Mouse (Mus musculus) CH12.LX (cell line): ENCODE data around the gene Ablim2. TPM values are rescaled to one million over a fixed set of nuclear protein-coding genes. Genes with fewer than 3 reads are reported as not detected.

Source experiments
- DNase-seq: peaks from one replicate; pipeline ENCODE4 v3.0.0-alpha.2; 2013; ENCODE audit errors: extremely low read depth
- H3K27ac ChIP-seq: 2 replicates; pipeline ENCODE4 v1.5.1; 2012; ENCODE audit warnings: low read depth, mild to moderate bottlenecking, control low read depth, moderate library complexity; ENCODE audit not compliant: insufficient read depth
- H3K27me3 ChIP-seq: replicated peaks from 2 replicates; pipeline ENCODE3; 2012; ENCODE audit warnings: inconsistent platforms
- H3K36me3 ChIP-seq, 2 experiments: replicated peaks in 1 of 2; 2 replicates each; pipeline versions ENCODE3 to v1.6.1; 2012; ENCODE audit warnings: inconsistent platforms in 1 of 2, low read length in 1 of 2, mild to moderate bottlenecking in 1 of 2, mixed read lengths in 1 of 2, moderate library complexity in 1 of 2; ENCODE audit not compliant: control insufficient read depth in 1 of 2, insufficient read depth in 1 of 2
- H3K4me1 ChIP-seq, 2 experiments: 2 replicates each; pipeline ENCODE4 v1.6.1; 2012; ENCODE audit warnings: inconsistent platforms in 1 of 2, moderate library complexity in 1 of 2; ENCODE audit not compliant: insufficient read depth in 2 of 2, control insufficient read depth in 1 of 2
- H3K4me2 ChIP-seq: 2 replicates; pipeline ENCODE4 v1.6.1; 2012; ENCODE audit warnings: low read depth, mild to moderate bottlenecking, control low read depth; ENCODE audit not compliant: poor library complexity, insufficient read depth, severe bottlenecking
- H3K4me3 ChIP-seq, 3 experiments: fragments of 150-350 bp in 1 of 3; sonication (generic) in 1 of 3; replicated peaks in 1 of 3; 2 replicates each; pipeline versions ENCODE3 to v1.5.1; 2011 to 2012; ENCODE audit warnings: low read depth in 2 of 3, low read length in 2 of 3, mild to moderate bottlenecking in 2 of 3, moderate library complexity in 2 of 3, control low read depth in 1 of 3, improper control_type of control experiment in 1 of 3, inconsistent platforms in 1 of 3, mixed read lengths in 1 of 3; ENCODE audit not compliant: poor library complexity in 1 of 3
- H3K79me2 ChIP-seq: replicated peaks from 2 replicates; pipeline ENCODE4 v1.6.1; 2012; ENCODE audit warnings: mild to moderate bottlenecking, moderate library complexity; ENCODE audit not compliant: control insufficient read depth, poor library complexity, insufficient read depth, severe bottlenecking; ENCODE audit errors: extremely low read depth
- H3K9ac ChIP-seq: 2 replicates; pipeline ENCODE4 v1.6.1; 2012; ENCODE audit warnings: low read depth, mild to moderate bottlenecking, control low read depth, moderate library complexity; ENCODE audit not compliant: insufficient read depth
- H3K9me3 ChIP-seq: replicated peaks from 2 replicates; pipeline ENCODE3; 2012; ENCODE audit warnings: low read length, inconsistent platforms, mixed read lengths
- CHD1 ChIP-seq: IDR thresholded peaks from 2 replicates; pipeline ENCODE4 v1.6.1; 2012; ENCODE audit warnings: low read depth, low read length, improper control_type of control experiment, inconsistent platforms
- CHD2 ChIP-seq: IDR thresholded peaks from 2 replicates; pipeline ENCODE4 v1.6.1; 2011; ENCODE audit warnings: low read length, improper control_type of control experiment
- CTCF ChIP-seq, 2 experiments: IDR thresholded peaks in 1 of 2; conservative IDR thresholded peaks in 1 of 2; 2 replicates each; pipeline ENCODE4 v1.5.1; 2011 to 2012; ENCODE audit warnings: low read depth in 2 of 2, low read length in 2 of 2, improper control_type of control experiment in 1 of 2, inconsistent platforms in 1 of 2, mild to moderate bottlenecking in 1 of 2, moderate library complexity in 1 of 2
- E2F4 ChIP-seq: IDR thresholded peaks from 2 replicates; pipeline ENCODE4 v1.6.1; 2011; ENCODE audit warnings: low read depth, low read length, improper control_type of control experiment; ENCODE audit not compliant: insufficient replicate concordance
- ELF1 ChIP-seq: IDR thresholded peaks from 2 replicates; pipeline ENCODE4 v1.6.1; 2014; ENCODE audit warnings: low read depth, mild to moderate bottlenecking, inconsistent platforms, low read length, improper control_type of control experiment
- EP300 ChIP-seq: IDR thresholded peaks from 2 replicates; pipeline ENCODE4 v1.6.1; 2011; ENCODE audit warnings: low read length, improper control_type of control experiment
- ETS1 ChIP-seq: conservative IDR thresholded peaks from 2 replicates; pipeline ENCODE4 v1.6.1; 2012; ENCODE audit warnings: low read depth, mild to moderate bottlenecking, inconsistent platforms, low read length, improper control_type of control experiment, moderate library complexity
- GABPA ChIP-seq: IDR thresholded peaks from 2 replicates; pipeline ENCODE4 v1.6.1; 2012; ENCODE audit warnings: low read depth, low read length, improper control_type of control experiment, inconsistent platforms; ENCODE audit not compliant: insufficient replicate concordance
- HCFC1 ChIP-seq: IDR thresholded peaks from 2 replicates; pipeline ENCODE4 v1.6.1; 2012; ENCODE audit warnings: low read depth, mild to moderate bottlenecking, inconsistent platforms, low read length, improper control_type of control experiment
- IRF4 ChIP-seq: IDR thresholded peaks from 2 replicates; pipeline ENCODE4 v1.6.1; 2014; ENCODE audit warnings: low read depth, mild to moderate bottlenecking, inconsistent platforms, low read length, improper control_type of control experiment
- JUN ChIP-seq: IDR thresholded peaks from 2 replicates; pipeline ENCODE4 v1.6.1; 2011; ENCODE audit warnings: low read depth, mild to moderate bottlenecking, low read length, improper control_type of control experiment, moderate library complexity; ENCODE audit not compliant: insufficient read depth
- JUND ChIP-seq: conservative IDR thresholded peaks from 2 replicates; pipeline ENCODE4 v1.6.1; 2011; ENCODE audit warnings: low read depth, low read length, improper control_type of control experiment
- KAT2A ChIP-seq: IDR thresholded peaks from 2 replicates; pipeline ENCODE4 v1.6.1; 2012; ENCODE audit warnings: low read length, improper control_type of control experiment, inconsistent platforms; ENCODE audit not compliant: insufficient replicate concordance
- MAX ChIP-seq: IDR thresholded peaks from 2 replicates; pipeline ENCODE4 v1.6.1; 2011; ENCODE audit warnings: low read length, improper control_type of control experiment
- MAZ ChIP-seq: IDR thresholded peaks from 2 replicates; pipeline ENCODE4 v1.6.1; 2012; ENCODE audit warnings: low read depth, mild to moderate bottlenecking, inconsistent platforms, low read length, improper control_type of control experiment, moderate library complexity
- MXI1 ChIP-seq: IDR thresholded peaks from 2 replicates; pipeline ENCODE4 v1.6.1; 2011; ENCODE audit warnings: mild to moderate bottlenecking, low read depth, low read length, improper control_type of control experiment
- NRF1 ChIP-seq: IDR thresholded peaks from 2 replicates; pipeline ENCODE4 v1.6.1; 2014; ENCODE audit warnings: low read depth, mild to moderate bottlenecking, inconsistent platforms, low read length, improper control_type of control experiment, moderate library complexity
- PAX5 ChIP-seq: IDR thresholded peaks from 2 replicates; pipeline ENCODE4 v1.6.1; 2012; ENCODE audit warnings: low read length, inconsistent platforms, mixed read lengths
- POLR2AphosphoS2 ChIP-seq: IDR thresholded peaks from 2 replicates; pipeline ENCODE4 v1.6.1; 2011; ENCODE audit warnings: low read depth, low read length, improper control_type of control experiment
- RAD21 ChIP-seq: IDR thresholded peaks from 2 replicates; pipeline ENCODE4 v1.6.1; 2011; ENCODE audit warnings: low read depth, mild to moderate bottlenecking, low read length, improper control_type of control experiment, moderate library complexity
- RCOR1 ChIP-seq: conservative IDR thresholded peaks from 2 replicates; pipeline ENCODE4 v1.6.1; 2012; ENCODE audit warnings: low read depth, mild to moderate bottlenecking, inconsistent platforms, low read length, improper control_type of control experiment
- USF1 ChIP-seq: IDR thresholded peaks from 2 replicates; pipeline ENCODE4 v1.6.1; 2014; ENCODE audit warnings: low read depth, mild to moderate bottlenecking, inconsistent platforms, low read length, improper control_type of control experiment
- ZKSCAN1 ChIP-seq: IDR thresholded peaks from 2 replicates; pipeline ENCODE4 v1.6.1; 2012; ENCODE audit warnings: low read depth, inconsistent platforms, low read length, improper control_type of control experiment, borderline replicate concordance
- ZMIZ1 ChIP-seq: IDR thresholded peaks from 2 replicates; pipeline ENCODE4 v1.6.1; 2012; ENCODE audit warnings: low read depth, mild to moderate bottlenecking, inconsistent platforms, low read length, improper control_type of control experiment
- ZNF384 ChIP-seq: IDR thresholded peaks from 2 replicates; pipeline ENCODE4 v1.6.1; 2012; ENCODE audit warnings: low read depth, low read length, improper control_type of control experiment, inconsistent platforms
- dilution Hi-C: fragments of 300-500 bp; cut with MboI; formaldehyde crosslinking; loops from 2 replicates; pipeline ENCODE4 v1.14.3; 2020; ENCODE audit warnings: low sequenced_read_pairs; ENCODE audit not compliant: extremely low pct_unique_long_range_greater_than_20kb, extremely low pct_ligation_motif_present
- in situ Hi-C: fragments of 300-500 bp; cut with MboI; formaldehyde crosslinking; loops from 3 replicates; pipeline ENCODE4 v1.14.3; 2019; ENCODE audit warnings: low sequenced_read_pairs, low pct_ligation_motif_present, low pct_unique_long_range_greater_than_20kb, mixed read lengths
- polyA plus RNA-seq: library from polyadenylated mRNA; unstranded; fragments of >175 nt; gene quantifications from 2 replicates; pipeline ENCODE4 v1.2.1, GENCODE M21; 2012; ENCODE audit warnings: low read depth; ENCODE audit not compliant: insufficient read length
- total RNA-seq, 2 experiments: library from RNA; depleted of rRNA; stranded (reverse); fragments of 300-350 nt in 1 of 2; fragments of >200 nt in 1 of 2; gene quantifications; 2 replicates each; pipeline ENCODE4 v1.2.3; 2012 to 2014

Gene Ablim2
- total and polyA plus RNA-seq, 3 experiments, result 4.4 to 12.2 (median 11.0) TPM

DNA sequence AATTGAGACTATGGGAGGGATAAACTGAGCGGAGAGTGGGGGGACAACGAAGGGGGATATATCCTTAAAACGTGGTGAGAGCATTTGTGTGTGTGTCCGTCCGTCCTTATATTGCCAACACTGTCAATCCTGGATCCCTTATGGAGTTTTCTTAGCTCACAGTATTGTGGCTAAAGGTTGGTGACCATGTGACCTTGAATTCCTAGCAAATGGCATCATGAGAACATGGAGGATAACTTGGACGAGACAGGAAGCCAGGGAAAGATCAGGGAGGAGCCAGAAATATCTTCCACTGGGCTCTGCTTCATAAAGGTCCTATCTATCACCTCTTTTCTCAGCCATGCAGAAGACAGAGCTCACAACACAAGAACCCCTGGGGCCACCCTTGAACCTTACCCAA, 165.8 kb downstream of the Ablim2 start:
- peaks cover 0 to 3% of the 10 kb centered on the region in 2 experiments; a peak in 1 of 4 replicates for H3K4me1 ChIP-seq
- no peak overlapping the region for H3K4me2 ChIP-seq
- no peak overlapping the region for H3K9ac ChIP-seq
- no peaks in the 10 kb centered on the region for H3K36me3 ChIP-seq
- H3K27ac ChIP-seq, result no peak overlapping the region
- no peak overlapping the region for H3K4me3 ChIP-seq
- H3K27me3 ChIP-seq, result no peaks in the 10 kb centered on the region
- H3K79me2 ChIP-seq, result no peaks in the 10 kb centered on the region
- DNase-seq, result no peak
- in situ Hi-C loops, result no loop called here
- no peaks in the 10 kb centered on the region for H3K9me3 ChIP-seq
- dilution Hi-C loops, result no loop called here
- no peak for TF ChIP-seq PAX5
- no peak for TF ChIP-seq JUND
- no peak for TF ChIP-seq CHD2
- TF ChIP-seq E2F4, result no peak
- no peak for TF ChIP-seq KAT2A
- TF ChIP-seq IRF4, result no peak
- no peak for TF ChIP-seq ETS1
- TF ChIP-seq RCOR1, result no peak
- no peak for TF ChIP-seq GABPA
- TF ChIP-seq HCFC1, result no peak
- TF ChIP-seq ZNF384, result no peak
- TF ChIP-seq MAZ, result no peak
- no peak for TF ChIP-seq RAD21

DNA sequence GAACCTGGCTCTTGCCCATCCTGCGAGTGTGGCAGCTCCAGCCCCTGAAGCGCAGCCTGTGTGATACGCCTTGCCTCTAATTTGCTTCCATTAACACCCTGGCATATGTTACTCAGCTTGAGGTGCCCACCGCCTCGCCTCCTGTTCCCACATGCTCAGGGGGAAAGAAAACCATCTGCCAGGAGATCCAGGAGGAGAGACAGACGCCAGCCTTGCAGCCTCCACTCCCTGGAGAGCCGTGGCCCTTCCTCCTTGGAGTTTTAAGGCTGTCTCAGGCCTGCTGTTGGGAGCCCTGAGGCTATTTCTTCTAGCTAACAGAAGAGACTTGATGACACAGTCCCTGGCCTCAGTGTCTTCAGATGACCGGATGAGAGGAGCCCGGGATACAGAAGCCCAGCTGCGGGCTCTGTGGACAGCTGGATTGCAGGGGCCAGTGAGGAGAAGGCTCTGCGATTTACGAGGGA, 167.5 kb downstream of the Ablim2 start:
- no peaks in the 10 kb centered on the region for H3K79me2 ChIP-seq
- H3K36me3 ChIP-seq, result no peaks in the 10 kb centered on the region
- H3K27ac ChIP-seq, result no peak overlapping the region
- no peaks in the 10 kb centered on the region for H3K9me3 ChIP-seq
- peaks cover 0 to under 1% of the 10 kb centered on the region in 2 experiments; a peak in 1 of 4 replicates for H3K4me1 ChIP-seq
- H3K9ac ChIP-seq, result no peak overlapping the region
- no peaks in the 10 kb centered on the region for H3K27me3 ChIP-seq
- no peak overlapping the region for H3K4me3 ChIP-seq
- no peak for DNase-seq
- dilution Hi-C loops, result no loop called here
- TF ChIP-seq MAX (no peak), KAT2A (no peak), ELF1 (no peak), E2F4 (no peak), ZNF384 (no peak), CHD1 (no peak), MXI1 (no peak), USF1 (no peak), CTCF (conservative IDR thresholded peaks at IDR 0.05 in 1 of 2, IDR thresholded peaks at IDR 0.05 in 1 of 2; ENCODE audit: low read depth in 2 of 2, low read length in 2 of 2) (no peak), NRF1 (no peak), JUN (no peak), IRF4 (no peak), EP300 (no peak), MAZ (no peak), ZMIZ1 (no peak), ZKSCAN1 (no peak), POLR2AphosphoS2 (no peak)
- in situ Hi-C loops, result no loop called here
- no peak overlapping the region for H3K4me2 ChIP-seq
